Mouse (Mus musculus): Measurements from ENCODE around the gene Ide. TPM values are rescaled to one million over a fixed set of nuclear protein-coding genes. Genes with fewer than 3 reads are reported as not detected.
"Not testable (repeated sequence)": the region's sequence is repeated elsewhere in the genome, so short reads cannot be mapped to it uniquely, and the experiment has no call there.

Gene Ide
- polyA plus RNA-seq, 1 experiment, result 27.9 TPM

GRCm38 (mm10) chr19:37265333-37266103 is 72.1 kb downstream of the Ide start:
- peak; percentile 68 for DNase-seq (ENCODE audit: low spot score)

GRCm38 (mm10) chr19:37263943-37264897 is 73.4 kb downstream of the Ide start:
- no peak for DNase-seq (ENCODE audit: low spot score)

DNA sequence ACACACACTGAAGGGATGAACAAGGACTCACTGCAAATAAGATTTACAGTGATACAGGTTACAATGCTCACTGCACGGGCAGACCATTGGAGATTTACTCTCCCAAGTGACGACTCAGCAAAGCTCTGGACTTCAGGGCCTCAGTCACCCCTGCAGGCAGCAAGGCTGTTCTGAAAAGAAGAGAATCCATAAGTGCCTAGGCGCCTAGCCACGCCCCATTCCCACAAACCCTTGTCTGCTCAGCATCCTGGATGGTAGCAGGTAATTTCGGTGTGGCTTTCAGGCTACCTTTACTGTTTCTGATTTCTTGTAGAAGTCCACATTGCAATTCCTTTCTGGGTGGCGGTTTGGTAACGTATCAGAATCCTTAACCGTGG is 74.1 kb downstream of the Ide start:
- no peak for DNase-seq (ENCODE audit: low spot score)

DNA sequence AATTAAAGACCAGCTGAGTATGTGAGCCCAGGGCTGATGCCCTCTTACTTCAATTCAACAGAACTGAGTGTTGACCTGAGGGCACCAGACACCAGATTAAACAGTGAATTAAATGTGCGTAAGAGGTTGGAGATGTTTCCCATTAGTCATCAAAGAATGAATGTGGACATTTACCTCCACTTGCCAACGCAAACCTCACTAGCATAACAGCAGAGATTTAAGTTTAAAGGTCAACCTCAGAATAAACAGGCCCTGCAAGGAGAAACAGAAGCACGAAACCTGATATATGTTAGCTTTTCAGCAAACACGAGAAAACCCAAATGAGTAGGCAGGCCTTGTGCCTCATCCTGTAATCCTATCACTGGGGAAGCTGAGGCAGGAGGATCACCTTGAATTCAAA is 75.3 kb downstream of the Ide start:
- DNase-seq (ENCODE audit: low spot score), result no peak

- DNase-seq (ENCODE audit: low spot score), result no peak
These were observed 82.3 kb downstream of the Ide start for GRCm38 (mm10) chr19:37255321-37255720.

GRCm38 (mm10) chr19:37252104-37252503 is 85.5 kb downstream of the Ide start:
- no peak for DNase-seq (ENCODE audit: low spot score)

GRCm38 (mm10) chr19:37248199-37248598 is 89.5 kb downstream of the Ide start:
- DNase-seq (ENCODE audit: low spot score), result no peak

DNA sequence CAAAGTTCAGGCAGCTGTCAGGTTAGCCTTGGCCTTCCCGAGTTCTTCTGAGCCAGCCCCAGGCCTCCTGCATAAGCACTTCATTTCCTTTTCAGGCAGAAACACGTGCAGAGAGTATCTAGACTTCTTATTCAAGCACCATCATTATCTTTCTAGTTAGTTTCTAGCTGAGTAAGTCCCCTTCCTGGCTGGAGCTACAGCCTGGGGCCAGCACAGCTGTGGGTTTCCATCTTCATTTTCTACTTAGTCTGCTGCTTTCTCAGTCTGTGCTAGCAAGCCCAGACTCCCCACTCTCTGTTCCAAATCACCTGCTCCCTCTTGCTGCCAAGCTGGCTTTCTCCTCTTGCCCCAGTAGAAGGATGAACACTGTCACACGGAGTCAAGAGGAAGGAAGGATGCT is 90.8 kb downstream of the Ide start:
- no peak for DNase-seq (ENCODE audit: low spot score)

DNA sequence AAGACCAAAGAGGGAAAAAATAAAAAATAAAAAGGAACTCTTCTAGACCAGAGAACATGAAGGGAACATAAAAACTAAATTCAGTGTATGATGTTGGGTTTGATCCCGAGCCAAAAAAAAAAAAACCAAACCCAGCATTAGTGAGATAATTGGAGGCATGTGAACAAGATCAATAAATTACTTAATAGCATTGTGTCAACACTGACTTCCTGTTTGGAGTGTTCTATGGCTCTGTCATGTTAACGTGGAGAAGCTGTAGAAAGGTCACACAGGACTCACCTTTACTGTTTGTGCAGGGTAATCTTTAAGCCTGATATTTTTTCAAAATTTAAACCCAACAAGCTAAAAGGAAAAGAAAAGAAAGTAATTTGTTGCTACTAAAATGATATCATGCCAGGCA is 94.9 kb downstream of the Ide start:
- DNase-seq (ENCODE audit: low spot score), result no peak

- no peak for DNase-seq (ENCODE audit: low spot score)
These were observed 96.5 kb downstream of the Ide start for GRCm38 (mm10) chr19:37241201-37241600.

GRCm38 (mm10) chr19:37239096-37239495 is 98.6 kb downstream of the Ide start:
- no peak for DNase-seq (ENCODE audit: low spot score)

- DNase-seq (ENCODE audit: low spot score), result no peak
These were observed 99.0 kb downstream of the Ide start for GRCm38 (mm10) chr19:37238651-37239050.

DNA sequence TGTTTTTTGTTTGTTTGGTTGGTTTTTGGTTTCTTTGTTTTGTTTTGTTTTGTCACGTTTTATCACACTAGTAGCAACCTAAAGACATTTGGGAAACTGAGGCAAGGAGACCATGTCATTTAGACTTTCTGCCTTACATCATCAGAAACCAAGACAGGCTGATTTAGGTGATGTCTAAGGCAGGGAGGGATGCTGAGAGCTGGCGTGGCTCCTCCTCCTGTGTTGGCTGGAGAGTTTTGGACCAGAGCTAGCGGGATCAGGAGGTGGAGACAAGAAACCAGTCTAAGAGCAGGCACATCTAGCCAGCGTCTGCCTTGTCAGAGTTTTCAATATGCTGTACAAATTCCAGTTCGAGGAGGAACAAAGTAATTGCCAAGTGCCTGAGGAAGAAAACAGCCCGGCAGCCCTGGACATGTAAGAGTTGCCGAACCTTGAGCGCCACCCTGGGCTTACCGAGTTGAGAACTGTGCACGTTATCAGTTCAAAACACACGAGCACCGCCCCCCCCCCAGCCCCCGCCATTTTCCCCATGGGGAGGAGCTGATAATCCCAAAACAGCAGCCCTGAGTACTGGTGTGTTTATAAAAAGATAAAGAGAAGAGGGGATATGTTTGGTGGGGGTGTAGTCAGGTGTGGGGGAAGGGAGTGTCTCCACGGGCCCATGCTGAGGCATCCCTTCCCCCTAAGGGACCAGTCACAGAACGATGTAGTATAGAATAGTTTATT is 99.8 kb downstream of the Ide start:
- no peak for DNase-seq (ENCODE audit: low spot score)

DNA sequence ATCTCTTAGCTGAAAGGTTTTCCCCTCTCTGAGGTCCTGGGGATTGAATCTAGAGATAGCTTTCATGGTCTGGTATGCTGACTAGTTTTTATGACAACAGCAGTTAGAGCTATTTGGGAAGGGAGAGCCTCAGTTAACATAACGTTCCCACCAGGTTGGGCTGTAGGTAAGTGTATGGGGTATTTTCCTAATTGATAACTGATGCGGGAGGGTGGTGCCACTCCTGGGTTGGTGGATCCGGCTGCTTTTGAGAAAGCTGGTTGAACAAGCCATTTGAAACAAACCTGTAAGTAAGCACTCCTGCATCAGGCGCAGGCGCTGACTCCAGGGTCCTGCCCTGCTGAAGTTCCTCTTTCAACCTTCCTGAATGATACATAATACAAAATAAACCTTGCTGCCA is 100.3 kb downstream of the Ide start:
- DNase-seq (ENCODE audit: low spot score), result no peak

DNA sequence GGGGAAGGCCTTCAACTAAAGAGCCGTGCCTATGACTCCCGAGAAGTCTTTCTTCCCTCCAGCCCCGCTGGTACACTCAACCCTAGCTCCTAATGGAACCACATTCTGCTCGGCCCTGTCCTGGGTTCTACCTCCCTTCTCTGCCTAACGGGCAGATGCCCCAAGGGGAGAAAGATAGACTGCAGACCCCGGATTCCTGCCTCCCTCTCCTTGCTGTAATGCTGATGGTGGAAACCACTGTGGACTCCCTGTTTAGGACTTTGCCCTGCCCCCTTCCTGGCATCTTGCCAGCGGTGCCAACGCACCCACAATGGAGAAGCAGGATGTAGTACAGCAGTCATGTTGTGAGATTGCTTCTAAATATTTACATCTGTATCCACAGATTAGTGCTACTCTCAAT is 101.8 kb downstream of the Ide start:
- no peak for DNase-seq (ENCODE audit: low spot score)

GRCm38 (mm10) chr19:37233561-37234539 is 103.8 kb downstream of the Ide start:
- no peak for DNase-seq (ENCODE audit: low spot score)

DNA sequence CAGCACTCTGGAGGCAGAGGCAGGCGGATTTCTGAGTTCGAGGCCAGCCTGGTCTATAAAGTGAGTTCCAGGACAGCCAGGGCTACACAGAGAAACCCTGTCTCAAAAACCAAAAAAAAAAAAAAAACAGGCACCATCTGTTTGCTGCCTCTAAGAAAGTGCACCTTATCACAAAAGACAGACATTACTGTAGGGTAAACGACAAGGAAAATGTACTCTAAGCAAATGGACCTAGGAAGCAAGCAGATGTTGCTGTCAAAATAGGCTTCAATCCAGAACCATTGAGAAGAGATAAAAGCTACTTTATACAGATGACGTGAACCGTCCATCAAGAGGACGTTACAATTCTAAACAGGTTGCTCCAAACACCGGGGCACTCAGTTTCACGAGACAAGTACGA is 105.1 kb downstream of the Ide start:
- DNase-seq (ENCODE audit: low spot score), result not testable (repeated sequence)

DNA sequence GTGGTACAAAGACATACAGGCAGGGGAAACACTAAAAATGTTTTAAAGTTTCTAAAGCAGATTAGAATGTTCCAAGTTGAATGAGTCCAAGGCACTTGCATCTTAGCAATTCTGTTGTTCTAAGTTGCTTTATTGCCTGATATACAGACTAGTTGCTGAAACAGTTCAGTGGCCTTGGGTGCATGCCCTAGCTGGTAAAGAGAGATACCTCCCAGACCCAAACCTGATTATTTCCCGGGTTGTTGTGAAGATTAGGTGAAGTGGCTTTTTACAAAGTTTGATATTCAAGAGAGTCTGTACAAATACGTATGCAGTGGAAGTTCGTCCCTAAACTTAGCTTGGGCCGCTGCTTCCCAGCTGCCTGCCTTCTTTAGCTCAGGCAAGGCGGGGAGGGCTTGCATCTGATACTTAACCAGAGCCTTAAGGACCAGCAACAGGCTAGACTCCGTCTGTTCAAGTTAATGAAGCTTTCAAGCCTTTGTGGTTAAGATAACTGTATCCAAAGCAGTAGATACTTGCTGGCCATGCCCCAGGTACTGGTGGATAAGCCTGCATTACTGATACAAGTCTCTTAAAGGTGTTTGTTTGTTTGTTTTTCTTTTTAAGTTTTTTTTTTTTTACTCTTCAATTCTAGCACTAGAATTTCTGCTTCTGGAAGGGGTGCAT is 112.3 kb downstream of the Ide start:
- no peak for DNase-seq (ENCODE audit: low spot score)
